Mouse (Mus musculus) MEL (cell line): ENCODE results near the gene Adamts15. TPM values are rescaled to one million over a fixed set of nuclear protein-coding genes. Genes with fewer than 3 reads are reported as not detected.

Source experiments
- DNase-seq: peaks from one replicate; pipeline ENCODE4 v3.0.0; 2011; ENCODE audit warnings: low read depth, low spot score
- H3K27ac ChIP-seq: 2 replicates; pipeline ENCODE4 v1.5.1; 2012; ENCODE audit warnings: low read depth, mild to moderate bottlenecking, control low read depth, low read length, moderate library complexity; ENCODE audit not compliant: control insufficient read depth
- H3K27me3 ChIP-seq, 2 experiments: fragments of 150-350 bp in 1 of 2; sonication (generic) in 1 of 2; 2 replicates each; pipeline ENCODE4 v1.6.1; 2012; ENCODE audit warnings: low read length in 2 of 2, mild to moderate bottlenecking in 2 of 2, improper control_type of control experiment in 1 of 2, moderate library complexity in 1 of 2; ENCODE audit not compliant: insufficient read depth in 2 of 2, control insufficient read depth in 1 of 2
- H3K36me3 ChIP-seq, 2 experiments: 2 replicates each; pipeline ENCODE4 v1.6.1; 2012 to 2014; ENCODE audit warnings: low read length in 2 of 2, improper control_type of control experiment in 1 of 2, inconsistent platforms in 1 of 2, mild to moderate bottlenecking in 1 of 2; ENCODE audit not compliant: insufficient read depth in 2 of 2, control insufficient read depth in 1 of 2
- H3K4me1 ChIP-seq, 2 experiments: fragments of 150-350 bp in 1 of 2; sonication (generic) in 1 of 2; 2 replicates each; pipeline ENCODE4 v1.6.1; 2012; ENCODE audit warnings: low read length in 2 of 2, improper control_type of control experiment in 1 of 2, mild to moderate bottlenecking in 1 of 2; ENCODE audit not compliant: insufficient read depth in 2 of 2, control insufficient read depth in 1 of 2
- H3K4me3 ChIP-seq, 2 experiments: fragments of 150-350 bp in 1 of 2; sonication (generic) in 1 of 2; 2 replicates each; pipeline ENCODE4 v1.5.1; 2012; ENCODE audit warnings: low read depth in 2 of 2, low read length in 2 of 2, mild to moderate bottlenecking in 2 of 2, moderate library complexity in 2 of 2, control low read depth in 1 of 2, improper control_type of control experiment in 1 of 2; ENCODE audit not compliant: control insufficient read depth in 1 of 2, insufficient read depth in 1 of 2
- H3K79me2 ChIP-seq: 2 replicates; pipeline ENCODE4 v1.6.1; 2012; ENCODE audit warnings: mild to moderate bottlenecking, low read length, moderate library complexity; ENCODE audit not compliant: control insufficient read depth, poor library complexity, insufficient read depth
- H3K9ac ChIP-seq: 2 replicates; pipeline ENCODE4 v1.6.1; 2012; ENCODE audit warnings: low read depth, mild to moderate bottlenecking, control low read depth, low read length, moderate library complexity; ENCODE audit not compliant: control insufficient read depth, poor library complexity, severe bottlenecking
- H3K9me3 ChIP-seq: fragments of 150-350 bp; sonication (generic); replicated peaks from 2 replicates; pipeline ENCODE4 v1.6.1; 2012; ENCODE audit warnings: mild to moderate bottlenecking, low read length, improper control_type of control experiment, moderate library complexity; ENCODE audit not compliant: insufficient read depth
- BHLHE40 ChIP-seq: IDR thresholded peaks from 2 replicates; pipeline ENCODE4 v1.6.1; 2012; ENCODE audit warnings: low read depth, mild to moderate bottlenecking, inconsistent platforms, low read length, improper control_type of control experiment, borderline replicate concordance
- CHD1 ChIP-seq: IDR thresholded peaks from 2 replicates; pipeline ENCODE4 v1.6.1; 2012; ENCODE audit warnings: low read depth, mild to moderate bottlenecking, inconsistent platforms, low read length, improper control_type of control experiment
- CHD2 ChIP-seq: IDR thresholded peaks from 2 replicates; pipeline ENCODE4 v1.6.1; 2011; ENCODE audit warnings: low read length, improper control_type of control experiment
- CTCF ChIP-seq, 3 experiments: IDR thresholded peaks in 2 of 3; conservative IDR thresholded peaks in 1 of 3; 2 replicates each; pipeline ENCODE4 v1.5.1; 2011 to 2012; ENCODE audit warnings: low read length in 3 of 3, low read depth in 2 of 3, mild to moderate bottlenecking in 2 of 3, improper control_type of control experiment in 1 of 3, inconsistent platforms in 1 of 3, mixed read lengths in 1 of 3, moderate library complexity in 1 of 3; ENCODE audit not compliant: control insufficient read depth in 1 of 3, insufficient read depth in 1 of 3, poor library complexity in 1 of 3, severe bottlenecking in 1 of 3
- E2F4 ChIP-seq: IDR thresholded peaks from 2 replicates; pipeline ENCODE4 v1.6.1; 2011; ENCODE audit warnings: low read depth, low read length, improper control_type of control experiment, borderline replicate concordance
- EP300 ChIP-seq, 2 experiments: IDR thresholded peaks; 2 replicates each; pipeline ENCODE4 v1.6.1; 2011; ENCODE audit warnings: improper control_type of control experiment in 2 of 2, low read length in 2 of 2, low read depth in 1 of 2, mild to moderate bottlenecking in 1 of 2
- GABPA ChIP-seq: IDR thresholded peaks from 2 replicates; pipeline ENCODE4 v1.6.1; 2012; ENCODE audit warnings: low read depth, mild to moderate bottlenecking, inconsistent platforms, low read length, improper control_type of control experiment, moderate library complexity
- GATA1 ChIP-seq: IDR thresholded peaks from 2 replicates; pipeline ENCODE4 v1.6.1; 2011; ENCODE audit warnings: low read depth, low read length, improper control_type of control experiment
- HCFC1 ChIP-seq: IDR thresholded peaks from 2 replicates; pipeline ENCODE4 v1.6.1; 2012; ENCODE audit warnings: low read depth, mild to moderate bottlenecking, inconsistent platforms, low read length, improper control_type of control experiment, moderate library complexity
- JUND ChIP-seq: IDR thresholded peaks from 2 replicates; pipeline ENCODE4 v1.6.1; 2011; ENCODE audit warnings: low read depth, mild to moderate bottlenecking, improper control_type of control experiment, low read length
- KAT2A ChIP-seq: conservative IDR thresholded peaks from 2 replicates; pipeline ENCODE4 v1.6.1; 2012; ENCODE audit warnings: low read depth, low read length, improper control_type of control experiment, inconsistent platforms
- MAZ ChIP-seq: IDR thresholded peaks from 2 replicates; pipeline ENCODE4 v1.6.1; 2012; ENCODE audit warnings: low read depth, mild to moderate bottlenecking, inconsistent platforms, low read length, improper control_type of control experiment
- MXI1 ChIP-seq: IDR thresholded peaks from 2 replicates; pipeline ENCODE4 v1.6.1; 2011; ENCODE audit warnings: mild to moderate bottlenecking, low read depth, low read length, improper control_type of control experiment
- MYB ChIP-seq: IDR thresholded peaks from 2 replicates; pipeline ENCODE4 v1.6.1; 2011; ENCODE audit warnings: mild to moderate bottlenecking, low read depth, low read length, improper control_type of control experiment
- MYC ChIP-seq: IDR thresholded peaks from 2 replicates; pipeline ENCODE4 v1.6.1; 2011; ENCODE audit warnings: low read depth, mild to moderate bottlenecking, low read length, improper control_type of control experiment, moderate library complexity
- NELFE ChIP-seq: IDR thresholded peaks from 2 replicates; pipeline ENCODE4 v1.6.1; 2011; ENCODE audit warnings: low read depth, low read length, improper control_type of control experiment
- POLR2A ChIP-seq, 2 experiments: IDR thresholded peaks; 2 replicates each; pipeline ENCODE4 v1.6.1; 2011 to 2012; ENCODE audit warnings: low read length in 2 of 2, mild to moderate bottlenecking in 2 of 2, control low read depth in 1 of 2, improper control_type of control experiment in 1 of 2, low read depth in 1 of 2, moderate library complexity in 1 of 2; ENCODE audit not compliant: control insufficient read depth in 1 of 2, insufficient read depth in 1 of 2, poor library complexity in 1 of 2
- POLR2AphosphoS5 ChIP-seq: IDR thresholded peaks from 2 replicates; pipeline ENCODE4 v1.6.1; 2012; ENCODE audit warnings: low read depth, borderline replicate concordance, mild to moderate bottlenecking, inconsistent platforms, low read length, moderate library complexity, mixed read lengths
- RAD21 ChIP-seq: IDR thresholded peaks from 2 replicates; pipeline ENCODE4 v1.6.1; 2011; ENCODE audit warnings: mild to moderate bottlenecking, low read depth, low read length, improper control_type of control experiment
- RCOR1 ChIP-seq: IDR thresholded peaks from 2 replicates; pipeline ENCODE4 v1.6.1; 2012; ENCODE audit warnings: low read depth, mild to moderate bottlenecking, inconsistent platforms, low read length, improper control_type of control experiment
- SMC3 ChIP-seq: IDR thresholded peaks from 2 replicates; pipeline ENCODE4 v1.6.1; 2011; ENCODE audit warnings: low read depth, low read length, improper control_type of control experiment
- TAL1 ChIP-seq: IDR thresholded peaks from 2 replicates; pipeline ENCODE4 v1.6.1; 2012; ENCODE audit warnings: mild to moderate bottlenecking, inconsistent platforms, low read length, moderate library complexity, mixed read lengths
- UBTF ChIP-seq: IDR thresholded peaks from 2 replicates; pipeline ENCODE4 v1.6.1; 2012; ENCODE audit warnings: low read depth, mild to moderate bottlenecking, inconsistent platforms, low read length, improper control_type of control experiment, moderate library complexity, borderline replicate concordance; ENCODE audit not compliant: insufficient read depth
- USF1 ChIP-seq: IDR thresholded peaks from 2 replicates; pipeline ENCODE4 v1.6.1; 2014; ENCODE audit warnings: low read depth, mild to moderate bottlenecking, inconsistent platforms, low read length, improper control_type of control experiment, moderate library complexity
- ZC3H11A ChIP-seq: IDR thresholded peaks from 2 replicates; pipeline ENCODE4 v1.6.1; 2012; ENCODE audit warnings: low read depth, mild to moderate bottlenecking, inconsistent platforms, low read length, improper control_type of control experiment
- ZKSCAN1 ChIP-seq: IDR thresholded peaks from 2 replicates; pipeline ENCODE4 v1.6.1; 2012; ENCODE audit warnings: low read depth, mild to moderate bottlenecking, inconsistent platforms, low read length, improper control_type of control experiment, moderate library complexity
- ZMIZ1 ChIP-seq: IDR thresholded peaks from 2 replicates; pipeline ENCODE4 v1.6.1; 2012; ENCODE audit warnings: low read depth, mild to moderate bottlenecking, inconsistent platforms, low read length, improper control_type of control experiment, moderate library complexity
- ZNF384 ChIP-seq: IDR thresholded peaks from 2 replicates; pipeline ENCODE4 v1.6.1; 2012; ENCODE audit warnings: low read depth, mild to moderate bottlenecking, inconsistent platforms, low read length, improper control_type of control experiment
- polyA plus RNA-seq, 2 experiments: library from polyadenylated mRNA; stranded (reverse) in 1 of 2; unstranded in 1 of 2; fragments of >175 nt in 1 of 2; fragments of >200 nt in 1 of 2; gene quantifications; 2 replicates each; pipeline versions ENCODE4 v1.2.1 to v1.2.4; 2012; ENCODE audit warnings: low replicate concordance in 2 of 2, low read depth in 1 of 2; ENCODE audit not compliant: insufficient read length in 2 of 2, insufficient read depth in 1 of 2, missing spikeins in 1 of 2
- total RNA-seq: library from RNA; depleted of rRNA; stranded (reverse); fragments of 300-350 nt; gene quantifications from 2 replicates; pipeline ENCODE4 v1.2.3, GENCODE M21; 2012

Adamts15 gene
- total and polyA plus RNA-seq, 3 experiments = 0.07 TPM; not detected in 2

DNA sequence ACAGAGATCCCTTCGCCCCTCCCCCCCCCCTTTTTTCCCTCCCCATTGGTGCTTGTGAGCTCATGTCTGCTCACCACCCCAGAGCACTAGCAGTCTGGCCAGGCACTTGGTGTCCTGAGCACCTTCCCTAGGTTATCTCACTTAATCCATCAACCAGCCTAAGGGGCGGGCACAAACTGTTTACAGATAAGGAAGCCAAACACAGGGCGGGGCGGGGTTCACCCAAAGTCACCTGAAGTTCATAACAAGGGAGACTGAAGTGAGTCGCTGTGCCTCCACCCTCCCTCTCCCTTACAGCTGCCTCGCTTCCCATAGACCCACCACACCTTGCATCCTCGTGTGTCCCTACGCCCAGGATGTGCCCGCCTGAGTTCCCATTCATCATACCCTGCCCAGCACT is 41.7 kb downstream of the Adamts15 start:
- H3K9ac ChIP-seq = no peak overlapping the region
- no peaks in the 10 kb centered on the region for H3K9me3 ChIP-seq
- H3K27me3 ChIP-seq = no peaks in the 10 kb centered on the region
- H3K36me3 ChIP-seq = no peaks in the 10 kb centered on the region
- H3K27ac ChIP-seq = no peak overlapping the region
- no peaks in the 10 kb centered on the region for H3K4me1 ChIP-seq
- no peak for DNase-seq
- H3K4me3 ChIP-seq = no peak overlapping the region
- no peak for TF ChIP-seq MXI1
- TF ChIP-seq NELFE = no peak
- no peak for TF ChIP-seq ZMIZ1
- TF ChIP-seq GABPA = no peak
- no peak for TF ChIP-seq KAT2A
- no peak for TF ChIP-seq MYB
- no peak for TF ChIP-seq RCOR1
- TF ChIP-seq TAL1 = no peak
- TF ChIP-seq GATA1 = no peak
- no peak for TF ChIP-seq MYC
- no peak for TF ChIP-seq ZC3H11A
- TF ChIP-seq POLR2AphosphoS5 = no peak
- no peaks in the 10 kb centered on the region for H3K79me2 ChIP-seq

DNA sequence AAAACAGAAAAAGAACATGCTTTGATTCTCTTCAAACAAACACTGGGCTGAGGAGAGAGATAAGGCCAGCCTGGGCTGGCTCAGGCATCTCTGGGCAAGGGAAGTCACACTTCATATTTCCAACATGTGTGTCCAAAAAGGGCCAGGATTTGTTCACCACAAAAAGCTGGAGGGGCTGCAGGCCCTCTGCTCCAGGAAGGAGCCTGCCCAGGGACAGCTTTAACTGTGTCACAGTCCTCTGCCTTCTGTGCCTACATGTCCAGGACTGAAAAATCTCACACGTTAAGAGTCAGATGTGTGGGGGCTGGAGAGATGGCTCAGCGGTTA is 42.3 kb downstream of the Adamts15 start:
- no peaks in the 10 kb centered on the region for H3K27me3 ChIP-seq
- no peaks in the 10 kb centered on the region for H3K4me1 ChIP-seq
- no peak overlapping the region for H3K4me3 ChIP-seq
- no peak for DNase-seq
- H3K36me3 ChIP-seq = no peaks in the 10 kb centered on the region
- H3K79me2 ChIP-seq = no peaks in the 10 kb centered on the region
- no peak overlapping the region for H3K27ac ChIP-seq
- H3K9me3 ChIP-seq = no peaks in the 10 kb centered on the region
- no peak overlapping the region for H3K9ac ChIP-seq
- TF ChIP-seq BHLHE40 = no peak
- TF ChIP-seq JUND = no peak
- no peak for TF ChIP-seq ZNF384
- no peak for TF ChIP-seq NELFE
- TF ChIP-seq GABPA = no peak
- TF ChIP-seq EP300 (IDR thresholded peaks at IDR 0.05; ENCODE audit: low read depth in 1 of 2, low read length in 2 of 2) = no peak

DNA sequence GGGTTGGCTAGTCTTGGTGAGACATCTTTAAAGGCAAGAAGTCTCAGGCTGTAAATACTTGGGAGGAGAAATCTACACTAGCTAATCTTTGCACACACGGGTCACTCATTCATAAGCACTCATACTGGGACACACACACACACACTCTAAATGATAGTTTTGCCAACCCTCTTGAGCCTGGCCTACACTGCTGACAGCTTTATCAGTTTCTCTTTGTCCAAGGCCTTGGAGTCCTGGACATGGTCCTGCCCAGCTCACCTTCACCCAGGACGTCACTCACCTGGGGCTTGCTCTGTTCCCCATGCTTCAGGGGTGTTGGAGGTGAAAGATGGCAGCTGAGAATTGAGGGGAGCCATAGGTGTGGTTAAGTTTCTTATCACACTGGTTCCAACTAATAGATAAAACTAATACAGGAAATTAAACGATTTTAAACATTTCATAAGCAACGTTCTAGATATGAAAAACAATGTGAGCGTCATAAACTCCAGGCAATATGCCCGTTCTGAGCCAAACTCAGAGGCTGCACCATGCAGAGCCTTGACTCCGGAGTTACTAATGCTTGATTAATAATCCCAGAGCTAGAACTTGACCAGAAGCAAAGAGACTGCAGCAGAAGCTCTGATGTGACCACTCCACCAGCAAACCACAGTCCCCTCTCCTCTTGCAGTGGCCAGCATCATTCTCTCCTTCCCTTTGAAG is 42.9 kb downstream of the Adamts15 start:
- H3K4me1 ChIP-seq = no peaks in the 10 kb centered on the region
- no peaks in the 10 kb centered on the region for H3K36me3 ChIP-seq
- H3K27ac ChIP-seq = no peak overlapping the region
- no peaks in the 10 kb centered on the region for H3K9me3 ChIP-seq
- H3K4me3 ChIP-seq = no peak overlapping the region
- DNase-seq = no peak
- H3K79me2 ChIP-seq = no peaks in the 10 kb centered on the region
- H3K9ac ChIP-seq = no peak overlapping the region
- no peaks in the 10 kb centered on the region for H3K27me3 ChIP-seq
- no peak for TF ChIP-seq POLR2A (IDR thresholded peaks at IDR 0.05; ENCODE audit: control insufficient read depth in 1 of 2, insufficient read depth in 1 of 2, low read depth in 1 of 2, low read length in 2 of 2, poor library complexity in 1 of 2)
- no peak for TF ChIP-seq MYC
- no peak for TF ChIP-seq E2F4
- TF ChIP-seq CHD2 = no peak
- TF ChIP-seq ZKSCAN1 = no peak
- TF ChIP-seq KAT2A = no peak
- no peak for TF ChIP-seq USF1
- no peak for TF ChIP-seq ZMIZ1
- TF ChIP-seq UBTF = no peak
- no peak for TF ChIP-seq RCOR1
- TF ChIP-seq SMC3 = no peak
- TF ChIP-seq CTCF (IDR thresholded peaks at IDR 0.05 in 2 of 3, conservative IDR thresholded peaks at IDR 0.05 in 1 of 3; ENCODE audit: control insufficient read depth in 1 of 3, insufficient read depth in 1 of 3, low read depth in 2 of 3, low read length in 3 of 3, poor library complexity in 1 of 3, severe bottlenecking in 1 of 3) = no peak
- TF ChIP-seq CHD1 = no peak
- no peak for TF ChIP-seq HCFC1
- no peak for TF ChIP-seq RAD21
- TF ChIP-seq MAZ = no peak
